Mouse (Mus musculus) left cerebral cortex, postnatal 14 days (tissue): ENCODE data around the gene Ttll6. TPM values are rescaled to one million over a fixed set of nuclear protein-coding genes. Genes with fewer than 3 reads are reported as not detected.

Experiments used
- total RNA-seq, 2 experiments: library from RNA; stranded (reverse); gene quantifications; 2 replicates each; pipeline ENCODE4 v1.2.3; 2021

Gene Ttll6
- total RNA-seq, 2 experiments from 2014 or later, result 0.18 to 0.27 TPM

Other genes with a start within 250 kb of the Ttll6 start
- gene B4galnt2, start 218.9 kb upstream of the Ttll6 start, total RNA-seq, result not detected
- under 1 TPM; 0.17 to 0.31 TPM for gene Igf2bp1, start 127.8 kb upstream of the Ttll6 start, total RNA-seq
- gene Gip, start 109.2 kb upstream of the Ttll6 start, total RNA-seq, result not detected
- gene Snf8, start 98.9 kb upstream of the Ttll6 start, total RNA-seq, result 10 to 100 TPM; 87.6 to 90.0 TPM
- 10 to 100 TPM; 54.0 to 56.1 TPM for gene Ube2z, start 68.4 kb upstream of the Ttll6 start, total RNA-seq
- gene Atp5g1, start 58.1 kb upstream of the Ttll6 start, total RNA-seq, result 100 to 1,000 TPM; 590 to 620 TPM
- not detected for gene Calcoco2, start 21.8 kb upstream of the Ttll6 start, total RNA-seq
- gene Hoxb13, start 60.5 kb downstream of the Ttll6 start, total RNA-seq, result not detected
- not detected for gene Hoxb9, start 137.7 kb downstream of the Ttll6 start, total RNA-seq
- gene Hoxb8, start 148.1 kb downstream of the Ttll6 start, total RNA-seq, result not detected
- not detected for gene Hoxb7, start 152.8 kb downstream of the Ttll6 start, total RNA-seq
- not detected for gene Hoxb6, start 158.7 kb downstream of the Ttll6 start, total RNA-seq
- not detected for gene Hoxb5, start 169.6 kb downstream of the Ttll6 start, total RNA-seq
- not detected for gene Hoxb4, start 184.5 kb downstream of the Ttll6 start, total RNA-seq
- not detected for gene Hoxb3, start 189.5 kb downstream of the Ttll6 start, total RNA-seq
- gene Hoxb2, start 216.7 kb downstream of the Ttll6 start, total RNA-seq, result not detected
- gene Hoxb1, start 232.0 kb downstream of the Ttll6 start, total RNA-seq, result not detected